Mouse (Mus musculus): ENCODE measurements at regions not wholly inside any gene's neighbourhood (a gene's known extent, or its start where the extent isn't known, plus 50 kb on each side); places are given as distances from the start of the nearest gene placed in this dataset.

GRCm38 (mm10) chr7:116702596-116702995 lies 198.4 kb downstream of the Nucb2 start:
- Histone ChIP-seq H3K4me2 (replicated peaks; ENCODE audit: low read depth, low read length) (no peak overlapping the region), H3K9me3 (ENCODE audit: control insufficient read depth, low read length) (no peaks in the 10 kb centered on the region), H3K9ac (ENCODE audit: low read depth, low read length) (no peak overlapping the region), H3K4me3 (ENCODE audit: low read depth, low read length) (no peak overlapping the region), H3K27me3 (ENCODE audit: control insufficient read depth, insufficient read depth, low read length) (no peaks in the 10 kb centered on the region), H3K36me3 (ENCODE audit: control insufficient read depth, insufficient read depth, low read length) (no peaks in the 10 kb centered on the region), H3K4me1 (replicated peaks; ENCODE audit: control insufficient read depth, insufficient read depth, low read length) (no peaks in the 10 kb centered on the region), H3K27ac (ENCODE audit: low read depth, low read length) (no peak overlapping the region)
- ATAC-seq (ENCODE audit: low FRiP score) (no peak), DNase-seq (ENCODE audit: low spot score) (peak; percentile 13)
- 83% methylated on average over 2 of the region's 2 CpGs for WGBS

- Histone ChIP-seq H3K4me1 (replicated peaks; ENCODE audit: control insufficient read depth, insufficient read depth, low read length) (no peaks in the 10 kb centered on the region), H3K4me2 (replicated peaks; ENCODE audit: low read depth, low read length) (no peak overlapping the region), H3K36me3 (ENCODE audit: control insufficient read depth, insufficient read depth, low read length) (no peaks in the 10 kb centered on the region), H3K9ac (ENCODE audit: low read depth, low read length) (no peak overlapping the region), H3K9me3 (ENCODE audit: control insufficient read depth, low read length) (no peaks in the 10 kb centered on the region), H3K4me3 (ENCODE audit: low read depth, low read length) (no peak overlapping the region), H3K27me3 (ENCODE audit: control insufficient read depth, insufficient read depth, low read length) (no peaks in the 10 kb centered on the region), H3K27ac (ENCODE audit: low read depth, low read length) (no peak overlapping the region)
- WGBS, result 95% methylated on average over 2 of the region's 2 CpGs
- DNase-seq (ENCODE audit: low spot score) (no peak), ATAC-seq (ENCODE audit: low FRiP score) (no peak)
Observed at GRCm38 (mm10) chr7:116711541-116711940, 207.4 kb downstream of the Nucb2 start.

- 89% methylated on average over 8 of the region's 8 CpGs for WGBS
Observed at GRCm38 (mm10) chr7:116713200-116713599, 209.0 kb downstream of the Nucb2 start.

DNA sequence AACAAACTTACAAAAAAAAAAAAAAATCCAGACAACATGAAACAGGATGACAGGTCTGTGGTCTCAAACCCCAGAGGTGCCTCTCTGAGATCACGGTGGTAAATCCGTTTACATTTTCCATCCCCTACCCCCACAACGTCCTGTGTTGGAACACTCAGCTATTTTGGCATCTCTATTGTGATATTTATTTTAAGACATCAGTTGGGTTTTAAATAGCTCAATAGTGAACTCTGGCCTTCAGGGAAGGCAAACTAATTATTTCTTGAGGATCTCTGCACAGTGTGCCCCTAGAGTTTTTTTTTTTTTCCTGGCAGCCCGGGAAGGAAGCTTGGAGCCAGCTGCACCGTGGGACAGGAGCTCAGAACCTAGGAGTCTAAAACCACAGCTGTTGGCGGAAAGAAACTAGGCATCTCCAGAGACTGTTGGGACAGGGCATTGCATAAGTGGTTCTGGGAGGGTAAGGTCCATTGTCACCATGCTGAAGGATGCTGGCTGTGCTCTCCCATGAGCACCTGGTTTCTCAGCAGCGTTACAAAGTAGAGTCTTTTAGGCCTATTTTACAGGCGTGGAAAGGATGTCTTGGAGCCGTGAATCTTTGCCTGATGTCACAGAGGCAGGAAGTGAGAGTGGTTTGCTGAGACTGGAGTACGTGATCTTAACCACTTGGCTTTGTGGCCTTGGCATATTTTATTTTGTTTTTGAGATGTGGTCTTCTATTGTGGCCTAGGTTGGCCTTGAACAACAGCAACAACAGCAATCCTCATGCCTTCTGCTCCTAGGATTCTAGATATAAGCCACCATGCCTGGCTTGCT lies 211.3 kb downstream of the Nucb2 start:
- 77% methylated on average over 10 of the region's 10 CpGs for WGBS
- Histone ChIP-seq H3K36me3 (ENCODE audit: control insufficient read depth, insufficient read depth, low read length) (no peaks in the 10 kb centered on the region), H3K9ac (ENCODE audit: low read depth, low read length) (no peak overlapping the region), H3K4me3 (ENCODE audit: low read depth, low read length) (no peak overlapping the region), H3K27ac (ENCODE audit: low read depth, low read length) (no peak overlapping the region), H3K4me2 (replicated peaks; ENCODE audit: low read depth, low read length) (no peak overlapping the region), H3K9me3 (ENCODE audit: control insufficient read depth, low read length) (no peaks in the 10 kb centered on the region), H3K27me3 (ENCODE audit: control insufficient read depth, insufficient read depth, low read length) (no peaks in the 10 kb centered on the region), H3K4me1 (replicated peaks; ENCODE audit: control insufficient read depth, insufficient read depth, low read length) (no peaks in the 10 kb centered on the region)
- no peak for ATAC-seq (ENCODE audit: low FRiP score)
- DNase-seq (ENCODE audit: low spot score), result no peak

More at GRCm38 (mm10) chr7:116713200-116713599, 209.0 kb downstream of the Nucb2 start:
- DNase-seq (ENCODE audit: low spot score), result no peak
- H3K9ac ChIP-seq (ENCODE audit: low read depth, low read length), result no peak overlapping the region
- H3K27me3 ChIP-seq (ENCODE audit: control insufficient read depth, insufficient read depth, low read length), result no peaks in the 10 kb centered on the region
- H3K27ac ChIP-seq (ENCODE audit: low read depth, low read length), result no peak overlapping the region
- H3K9me3 ChIP-seq (ENCODE audit: control insufficient read depth, low read length), result no peaks in the 10 kb centered on the region
- H3K4me2 ChIP-seq (replicated peaks; ENCODE audit: low read depth, low read length), result no peak overlapping the region
- H3K4me3 ChIP-seq (ENCODE audit: low read depth, low read length), result no peak overlapping the region
- no peaks in the 10 kb centered on the region for H3K4me1 ChIP-seq (replicated peaks; ENCODE audit: control insufficient read depth, insufficient read depth, low read length)
- no peaks in the 10 kb centered on the region for H3K36me3 ChIP-seq (ENCODE audit: control insufficient read depth, insufficient read depth, low read length)
- no peak for ATAC-seq (ENCODE audit: low FRiP score)

- no peak overlapping the region for H3K9ac ChIP-seq (ENCODE audit: low read depth, low read length)
- no peak overlapping the region for H3K27ac ChIP-seq (ENCODE audit: low read depth, low read length)
- H3K36me3 ChIP-seq (ENCODE audit: control insufficient read depth, insufficient read depth, low read length), result no peaks in the 10 kb centered on the region
- DNase-seq (ENCODE audit: low spot score), result no peak
- 76% methylated on average over 2 of the region's 2 CpGs for WGBS
- H3K4me1 ChIP-seq (replicated peaks; ENCODE audit: control insufficient read depth, insufficient read depth, low read length), result no peaks in the 10 kb centered on the region
- ATAC-seq (ENCODE audit: low FRiP score), result no peak
- no peaks in the 10 kb centered on the region for H3K27me3 ChIP-seq (ENCODE audit: control insufficient read depth, insufficient read depth, low read length)
- no peak overlapping the region for H3K4me2 ChIP-seq (replicated peaks; ENCODE audit: low read depth, low read length)
- H3K4me3 ChIP-seq (ENCODE audit: low read depth, low read length), result no peak overlapping the region
- no peaks in the 10 kb centered on the region for H3K9me3 ChIP-seq (ENCODE audit: control insufficient read depth, low read length)
Observed at GRCm38 (mm10) chr7:116728379-116728778, 224.2 kb downstream of the Nucb2 start.

DNA sequence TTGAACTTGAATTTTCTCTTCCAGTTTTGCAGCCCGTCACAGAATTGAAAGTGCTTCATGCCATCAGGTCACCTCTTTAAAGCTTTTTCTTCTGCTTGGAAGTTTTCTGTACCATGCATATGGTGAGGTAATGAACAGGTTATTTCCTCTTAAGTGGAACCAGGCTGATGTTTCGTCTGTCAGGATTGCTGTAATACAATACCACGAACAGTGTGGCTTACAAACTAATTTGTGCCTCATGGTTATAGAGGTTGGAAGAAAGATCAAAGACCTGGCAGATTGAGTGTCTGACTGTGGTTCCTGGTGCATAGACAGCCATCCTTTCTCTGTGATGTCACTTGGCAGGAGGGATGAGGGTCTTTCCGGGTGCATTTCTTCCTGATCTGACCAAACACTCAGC lies 225.6 kb downstream of the Nucb2 start:
- DNase-seq (ENCODE audit: low spot score), result no peak
- Histone ChIP-seq H3K4me2 (replicated peaks; ENCODE audit: low read depth, low read length) (no peak overlapping the region), H3K4me1 (replicated peaks; ENCODE audit: control insufficient read depth, insufficient read depth, low read length) (no peaks in the 10 kb centered on the region), H3K27ac (ENCODE audit: low read depth, low read length) (no peak overlapping the region), H3K4me3 (ENCODE audit: low read depth, low read length) (no peak overlapping the region), H3K36me3 (ENCODE audit: control insufficient read depth, insufficient read depth, low read length) (no peaks in the 10 kb centered on the region), H3K9ac (ENCODE audit: low read depth, low read length) (no peak overlapping the region), H3K27me3 (ENCODE audit: control insufficient read depth, insufficient read depth, low read length) (no peaks in the 10 kb centered on the region), H3K9me3 (ENCODE audit: control insufficient read depth, low read length) (no peaks in the 10 kb centered on the region)
- ATAC-seq (ENCODE audit: low FRiP score), result no peak
- whole genome bisulfite sequencing, result 65% methylated on average over 4 of the region's 4 CpGs

DNA sequence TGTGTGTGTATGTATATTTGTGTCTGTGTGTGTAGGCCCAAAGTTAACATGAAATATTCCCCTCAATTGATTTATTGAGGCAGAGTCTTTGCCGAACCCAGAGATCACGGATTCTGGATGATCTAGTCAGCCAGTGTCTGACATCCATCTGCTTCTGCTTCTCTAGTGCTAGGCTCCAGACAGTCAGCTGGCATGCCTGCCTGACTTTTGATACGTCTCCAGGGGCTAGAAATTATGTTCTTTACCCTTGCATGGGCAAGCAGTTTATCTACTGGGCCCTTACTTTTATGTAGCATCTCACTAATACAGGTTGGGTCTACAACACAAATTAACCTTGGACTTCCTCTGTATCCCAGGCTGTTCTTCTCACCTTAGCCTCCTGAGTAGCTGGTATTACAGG lies 231.5 kb downstream of the Nucb2 start:
- ATAC-seq (ENCODE audit: low FRiP score), result no peak
- H3K9me3 ChIP-seq (ENCODE audit: control insufficient read depth, low read length), result no peaks in the 10 kb centered on the region
- H3K4me3 ChIP-seq (ENCODE audit: low read depth, low read length), result no peak overlapping the region
- no peaks in the 10 kb centered on the region for H3K36me3 ChIP-seq (ENCODE audit: control insufficient read depth, insufficient read depth, low read length)
- H3K4me2 ChIP-seq (replicated peaks; ENCODE audit: low read depth, low read length), result no peak overlapping the region
- no peaks in the 10 kb centered on the region for H3K27me3 ChIP-seq (ENCODE audit: control insufficient read depth, insufficient read depth, low read length)
- H3K27ac ChIP-seq (ENCODE audit: low read depth, low read length), result no peak overlapping the region
- WGBS, result 69% methylated on average over 3 of the region's 3 CpGs
- H3K4me1 ChIP-seq (replicated peaks; ENCODE audit: control insufficient read depth, insufficient read depth, low read length), result no peaks in the 10 kb centered on the region
- DNase-seq (ENCODE audit: low spot score), result no peak
- no peak overlapping the region for H3K9ac ChIP-seq (ENCODE audit: low read depth, low read length)

- WGBS, result 60% methylated on average over 4 of the region's 4 CpGs
- no peak overlapping the region for H3K27ac ChIP-seq (ENCODE audit: low read depth, low read length)
- no peak for DNase-seq (ENCODE audit: low spot score)
- no peak overlapping the region for H3K9ac ChIP-seq (ENCODE audit: low read depth, low read length)
- no peak for ATAC-seq (ENCODE audit: low FRiP score)
- H3K27me3 ChIP-seq (ENCODE audit: control insufficient read depth, insufficient read depth, low read length), result no peaks in the 10 kb centered on the region
- H3K4me3 ChIP-seq (ENCODE audit: low read depth, low read length), result no peak overlapping the region
- no peaks in the 10 kb centered on the region for H3K9me3 ChIP-seq (ENCODE audit: control insufficient read depth, low read length)
- H3K36me3 ChIP-seq (ENCODE audit: control insufficient read depth, insufficient read depth, low read length), result no peaks in the 10 kb centered on the region
- H3K4me2 ChIP-seq (replicated peaks; ENCODE audit: low read depth, low read length), result no peak overlapping the region
- H3K4me1 ChIP-seq (replicated peaks; ENCODE audit: control insufficient read depth, insufficient read depth, low read length), result no peaks in the 10 kb centered on the region
Observed at GRCm38 (mm10) chr7:116736333-116736732, 232.2 kb downstream of the Nucb2 start.

DNA sequence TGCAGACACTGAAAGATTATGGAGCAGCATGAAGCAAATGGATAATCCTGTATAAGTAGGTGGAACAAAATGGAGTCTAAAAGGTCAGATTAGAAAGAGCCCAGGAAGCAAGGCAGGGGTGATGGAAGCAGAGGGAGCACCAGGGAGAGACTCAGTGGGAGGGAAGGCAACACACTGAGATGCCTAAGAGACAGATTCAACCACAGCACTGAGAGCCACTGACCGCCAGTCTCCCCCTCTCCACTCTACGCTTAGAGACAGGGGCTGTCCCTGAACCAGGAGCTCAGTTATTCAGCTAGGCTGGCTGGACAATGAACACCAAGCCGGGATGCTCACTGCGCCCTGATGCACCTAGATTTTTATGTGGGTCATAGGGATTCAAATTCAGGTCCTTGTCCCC lies 233.8 kb downstream of the Nucb2 start:
- no peak for ATAC-seq (ENCODE audit: low FRiP score)
- 76% methylated on average over 4 of the region's 4 CpGs for WGBS

More for the DNA sequence above, 233.8 kb downstream of the Nucb2 start:
- no peak overlapping the region for H3K9ac ChIP-seq (ENCODE audit: low read depth, low read length)
- no peak for DNase-seq (ENCODE audit: low spot score)
- no peaks in the 10 kb centered on the region for H3K9me3 ChIP-seq (ENCODE audit: control insufficient read depth, low read length)
- no peak overlapping the region for H3K4me2 ChIP-seq (replicated peaks; ENCODE audit: low read depth, low read length)
- H3K4me1 ChIP-seq (replicated peaks; ENCODE audit: control insufficient read depth, insufficient read depth, low read length), result no peaks in the 10 kb centered on the region
- no peaks in the 10 kb centered on the region for H3K36me3 ChIP-seq (ENCODE audit: control insufficient read depth, insufficient read depth, low read length)
- no peaks in the 10 kb centered on the region for H3K27me3 ChIP-seq (ENCODE audit: control insufficient read depth, insufficient read depth, low read length)
- H3K27ac ChIP-seq (ENCODE audit: low read depth, low read length), result no peak overlapping the region
- H3K4me3 ChIP-seq (ENCODE audit: low read depth, low read length), result no peak overlapping the region
